Mouse (Mus musculus) thymus, adult 2 months (tissue): ENCODE measurements around the gene Sh3pxd2a. TPM values are rescaled to one million over a fixed set of nuclear protein-coding genes. Genes with fewer than 3 reads are reported as not detected.

Experiments
- DNase-seq: peaks from one replicate; pipeline ENCODE4 v3.0.0; 2021
- H3K27ac ChIP-seq: fragments of 200-500 bp; 2 replicates; pipeline ENCODE4 v1.5.1; 2012; ENCODE audit warnings: low read length, control low read depth; ENCODE audit not compliant: control insufficient read depth, insufficient read depth
- H3K27me3 ChIP-seq: fragments of 200-500 bp; 2 replicates; pipeline ENCODE4 v1.6.1; 2012; ENCODE audit warnings: mild to moderate bottlenecking, low read length, moderate library complexity, mixed read lengths; ENCODE audit not compliant: control insufficient read depth, insufficient read depth
- H3K36me3 ChIP-seq: fragments of 200-500 bp; 2 replicates; pipeline ENCODE4 v1.6.1; 2012; ENCODE audit warnings: mild to moderate bottlenecking, low read length, moderate library complexity; ENCODE audit not compliant: control insufficient read depth, insufficient read depth
- H3K4me1 ChIP-seq: fragments of 200-500 bp; replicated peaks from 2 replicates; pipeline ENCODE4 v1.6.1; 2012; ENCODE audit warnings: low read length; ENCODE audit not compliant: control insufficient read depth, insufficient read depth
- H3K4me3 ChIP-seq: fragments of 200-500 bp; 2 replicates; pipeline ENCODE4 v1.5.1; 2012; ENCODE audit warnings: mild to moderate bottlenecking, low read length, control low read depth, moderate library complexity; ENCODE audit not compliant: control insufficient read depth, insufficient read depth
- CTCF ChIP-seq: fragments of 200-500 bp; IDR thresholded peaks from 2 replicates; pipeline ENCODE4 v1.5.1; 2012; ENCODE audit warnings: mild to moderate bottlenecking, control low read depth, low read length, moderate library complexity, borderline replicate concordance; ENCODE audit not compliant: control insufficient read depth, poor library complexity, insufficient read depth; ENCODE audit errors: extremely low read depth
- POLR2A ChIP-seq: fragments of 200-500 bp; IDR thresholded peaks from 2 replicates; pipeline ENCODE4 v1.6.1; 2012; ENCODE audit warnings: mild to moderate bottlenecking, low read length, control low read depth, moderate library complexity; ENCODE audit not compliant: control insufficient read depth, poor library complexity, insufficient read depth; ENCODE audit errors: extremely low read depth
- WGBS: fragments of 180-500 bp; shearing (Covaris S2); methylation state at CpG from one replicate; pipeline ENCODE4 v1.1.7; 2018; 5-methylcytosine and 5-hydroxymethylcytosine counted together
- polyA plus RNA-seq: library from polyadenylated mRNA; depleted of rRNA; stranded (reverse); fragments of >200 nt; gene quantifications from 2 replicates; pipeline ENCODE4 v1.2.3, GENCODE M21; 2012

The Sh3pxd2a gene
- polyA plus RNA-seq, 1 experiment = 19.4 TPM

GRCm38 (mm10) chr19:47233087-47233486, 231.1 kb downstream of the Sh3pxd2a start:
- H3K36me3 ChIP-seq = no peaks in the 10 kb centered on the region
- DNase-seq = no peak
- H3K27me3 ChIP-seq = no peaks in the 10 kb centered on the region
- no peaks in the 10 kb centered on the region for H3K4me1 ChIP-seq
- 95% methylated on average over 3 of the region's 3 CpGs for WGBS
- no peak overlapping the region for H3K27ac ChIP-seq
- no peak for TF ChIP-seq CTCF
- no peak for TF ChIP-seq POLR2A
- no peak overlapping the region for H3K4me3 ChIP-seq

- no peak overlapping the region for H3K4me3 ChIP-seq
- WGBS = 90% methylated on average over 5 of the region's 5 CpGs
- no peak overlapping the region for H3K27ac ChIP-seq
- H3K36me3 ChIP-seq = no peaks in the 10 kb centered on the region
- H3K27me3 ChIP-seq = no peaks in the 10 kb centered on the region
- TF ChIP-seq CTCF (no peak), POLR2A (no peak)
- DNase-seq = no peak
- no peaks in the 10 kb centered on the region for H3K4me1 ChIP-seq
These were observed 231.9 kb downstream of the Sh3pxd2a start for GRCm38 (mm10) chr19:47232077-47232865.

DNA sequence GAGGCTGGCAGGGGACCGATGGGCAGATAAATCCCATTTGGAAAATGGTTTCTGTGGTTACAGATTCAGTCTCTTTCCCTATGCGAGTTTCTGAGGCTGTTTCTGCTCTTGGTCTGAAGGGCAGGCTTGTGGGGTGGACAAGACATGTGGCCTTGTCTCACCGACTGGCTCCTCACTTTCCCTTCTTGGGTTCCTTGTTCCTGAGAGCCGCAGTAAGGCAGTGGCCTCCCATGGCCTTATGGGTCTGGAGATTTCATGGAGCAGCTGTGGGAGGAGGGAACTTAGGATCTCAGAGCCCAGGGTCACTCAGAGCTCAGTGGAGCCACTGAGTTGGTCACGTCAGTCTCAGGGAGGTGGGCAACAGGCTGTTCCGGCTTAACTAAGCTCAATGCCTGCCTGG, 232.8 kb downstream of the Sh3pxd2a start:
- TF ChIP-seq CTCF = no peak
- no peak for TF ChIP-seq POLR2A
- H3K4me3 ChIP-seq = no peak overlapping the region
- no peaks in the 10 kb centered on the region for H3K36me3 ChIP-seq
- WGBS = 97% methylated on average over 6 of the region's 6 CpGs
- no peak overlapping the region for H3K27ac ChIP-seq
- H3K27me3 ChIP-seq = no peaks in the 10 kb centered on the region
- H3K4me1 ChIP-seq = no peaks in the 10 kb centered on the region
- no peak for DNase-seq

GRCm38 (mm10) chr19:47230682-47231081, 233.5 kb downstream of the Sh3pxd2a start:
- no peaks in the 10 kb centered on the region for H3K27me3 ChIP-seq
- WGBS = 94% methylated on average over 8 of the region's 8 CpGs

DNA sequence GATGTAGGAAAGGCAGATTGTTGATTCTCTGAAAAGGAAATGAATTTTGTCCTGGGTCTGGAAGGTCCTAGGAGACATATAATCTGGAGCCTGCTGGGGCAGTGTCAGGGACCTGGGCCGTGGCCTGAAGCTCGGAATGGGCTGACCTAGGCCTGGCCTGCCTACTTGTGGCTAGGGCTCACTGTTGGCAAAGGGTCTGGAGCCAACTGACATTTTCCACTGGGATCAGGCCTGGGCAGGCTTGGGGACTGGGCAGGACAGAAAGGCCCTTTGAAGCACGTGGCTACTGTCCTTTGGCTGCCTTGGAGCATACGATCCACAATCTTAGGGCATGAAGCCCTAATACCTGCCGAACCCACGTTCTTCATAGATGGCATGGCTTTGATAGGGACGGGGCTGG, 234.1 kb downstream of the Sh3pxd2a start:
- TF ChIP-seq POLR2A (no peak), CTCF (no peak)
- no peaks in the 10 kb centered on the region for H3K4me1 ChIP-seq
- 93% methylated on average over 7 of the region's 7 CpGs for WGBS
- H3K27ac ChIP-seq = no peak overlapping the region
- DNase-seq = no peak
- H3K36me3 ChIP-seq = no peaks in the 10 kb centered on the region
- H3K27me3 ChIP-seq = no peaks in the 10 kb centered on the region
- no peak overlapping the region for H3K4me3 ChIP-seq

More at GRCm38 (mm10) chr19:47230682-47231081, 233.5 kb downstream of the Sh3pxd2a start:
- no peak for TF ChIP-seq POLR2A
- no peak for TF ChIP-seq CTCF
- H3K4me3 ChIP-seq = no peak overlapping the region
- H3K4me1 ChIP-seq = no peaks in the 10 kb centered on the region
- H3K36me3 ChIP-seq = no peaks in the 10 kb centered on the region
- H3K27ac ChIP-seq = no peak overlapping the region
- no peak for DNase-seq

DNA sequence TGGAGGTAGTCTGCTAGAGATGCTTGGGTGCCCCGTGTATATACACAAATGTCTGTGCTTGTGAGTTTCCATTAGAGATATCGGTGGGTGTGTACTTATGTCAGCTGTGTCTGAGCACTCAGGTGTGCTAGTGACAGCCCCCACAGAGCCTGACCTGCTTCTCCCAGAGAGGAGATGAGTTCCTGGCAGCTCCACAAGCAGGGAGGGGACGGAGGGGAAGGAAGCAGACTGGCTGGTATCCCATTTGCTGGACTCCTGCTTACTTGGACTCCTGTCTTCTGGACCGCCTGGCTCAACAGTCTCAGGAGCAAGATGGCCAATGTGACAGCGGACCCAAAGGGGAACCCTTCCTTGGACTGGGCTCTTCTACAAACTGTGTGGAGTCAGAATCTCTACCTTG, 234.7 kb downstream of the Sh3pxd2a start:
- no peak for DNase-seq

GRCm38 (mm10) chr19:47228725-47229252, 235.4 kb downstream of the Sh3pxd2a start:
- no peak for DNase-seq
- Histone ChIP-seq H3K4me1 (no peaks in the 10 kb centered on the region), H3K27ac (no peak overlapping the region), H3K4me3 (no peak overlapping the region), H3K27me3 (no peaks in the 10 kb centered on the region), H3K36me3 (no peaks in the 10 kb centered on the region)
- WGBS = 59% methylated on average over 16 of the region's 17 CpGs
- TF ChIP-seq CTCF = no peak
- no peak for TF ChIP-seq POLR2A

More for the DNA sequence above, 234.7 kb downstream of the Sh3pxd2a start:
- Histone ChIP-seq H3K27me3 (no peaks in the 10 kb centered on the region), H3K36me3 (no peaks in the 10 kb centered on the region), H3K4me1 (no peaks in the 10 kb centered on the region), H3K27ac (no peak overlapping the region), H3K4me3 (no peak overlapping the region)
- 88% methylated on average over 5 of the region's 5 CpGs for whole genome bisulfite sequencing
- no peak for TF ChIP-seq CTCF
- no peak for TF ChIP-seq POLR2A
